Mouse (Mus musculus): ENCODE measurements around the gene Lilrb4a.
"Not testable (repeated sequence)": the region's sequence is repeated elsewhere in the genome, so short reads cannot be mapped to it uniquely, and the experiment has no call there.

The Lilrb4a gene

GRCm38 (mm10) chr10:51490691-51491090, at the start of gene Lilrb4a:
Gene Lilrb4a (plus strand): TSS chr10:51490956.
- DNase-seq (ENCODE audit: low read depth, low spot score): not testable (repeated sequence)

DNA sequence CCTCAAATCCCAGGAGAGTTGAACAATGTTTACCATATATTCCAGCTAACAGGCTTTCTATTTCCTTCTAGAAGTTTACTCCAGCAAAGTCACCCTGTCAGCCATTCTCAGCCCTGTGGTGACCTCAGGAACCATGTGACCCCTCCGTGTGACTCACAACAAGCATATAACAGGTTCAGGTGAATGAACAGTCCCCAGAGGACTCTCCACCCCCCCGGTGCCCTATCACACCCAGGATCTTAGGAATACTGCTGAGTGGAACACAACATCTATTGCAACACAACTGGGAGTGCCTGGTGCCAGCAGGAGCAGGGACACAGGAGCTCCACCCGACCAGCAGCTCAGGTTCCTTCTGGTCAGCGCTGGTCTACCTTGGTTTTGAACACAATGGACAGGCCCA, 39.1 kb upstream of the Lilrb4a start:
- no peak for DNase-seq (ENCODE audit: low read depth, low spot score)

GRCm38 (mm10) chr10:51453616-51454298, 37.0 kb upstream of the Lilrb4a start:
- DNase-seq (ENCODE audit: low read depth, low spot score): no peak

- no peak for DNase-seq (ENCODE audit: low read depth, low spot score)
These were observed 36.4 kb upstream of the Lilrb4a start for GRCm38 (mm10) chr10:51454365-51454764.

DNA sequence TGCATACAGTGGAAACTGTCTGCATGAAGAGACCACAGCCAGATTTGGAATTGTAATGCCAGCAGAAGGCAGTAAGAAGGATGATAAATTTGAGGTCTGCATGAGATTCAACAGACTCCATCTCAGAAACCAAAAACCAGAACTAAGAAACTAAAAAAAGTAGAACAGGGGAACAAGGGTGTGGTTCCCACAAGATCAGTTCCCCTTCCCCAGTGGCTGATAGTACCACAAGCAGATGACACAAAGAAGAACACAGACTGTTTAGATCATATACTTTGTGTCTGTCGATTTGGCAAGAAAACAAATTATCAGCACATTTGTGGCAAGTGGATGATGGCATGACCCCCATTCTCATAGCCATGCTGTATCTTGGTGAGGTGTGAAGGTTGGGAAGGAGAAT, 35.0 kb upstream of the Lilrb4a start:
- DNase-seq (ENCODE audit: low read depth, low spot score): no peak

GRCm38 (mm10) chr10:51456369-51456768, 34.4 kb upstream of the Lilrb4a start:
- no peak for DNase-seq (ENCODE audit: low read depth, low spot score)

GRCm38 (mm10) chr10:51463800-51464199, 27.0 kb upstream of the Lilrb4a start:
- DNase-seq (ENCODE audit: low read depth, low spot score): not testable (repeated sequence)

DNA sequence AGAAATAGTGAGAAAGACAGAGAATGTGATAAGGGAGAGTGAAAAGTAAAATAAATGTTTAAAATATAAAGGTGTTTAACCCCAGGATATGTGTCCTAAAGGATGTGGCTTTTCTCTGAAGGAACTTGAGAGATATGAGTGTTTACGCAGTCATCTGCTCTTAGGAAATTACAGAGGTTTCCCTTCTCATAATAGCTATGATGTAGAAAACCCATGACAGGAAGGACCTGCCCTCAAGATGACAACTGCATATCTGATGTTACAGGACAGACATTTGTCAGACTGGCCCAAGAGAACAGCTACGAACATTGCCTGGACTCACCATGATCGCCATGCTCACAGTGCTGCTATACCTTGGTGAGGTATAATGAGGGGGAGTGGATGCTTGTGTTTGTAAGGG, 10.4 kb upstream of the Lilrb4a start, which contains the start of the genes Gm49339 and Lilr4b:
TSS of gene Gm49339 (plus strand) at position 216 of the 400 bp plus-strand sequence.
TSS of gene Lilr4b (plus strand) at position 236 of the 400 bp plus-strand sequence.
- not testable (repeated sequence) for DNase-seq (ENCODE audit: low read depth, low spot score)

DNA sequence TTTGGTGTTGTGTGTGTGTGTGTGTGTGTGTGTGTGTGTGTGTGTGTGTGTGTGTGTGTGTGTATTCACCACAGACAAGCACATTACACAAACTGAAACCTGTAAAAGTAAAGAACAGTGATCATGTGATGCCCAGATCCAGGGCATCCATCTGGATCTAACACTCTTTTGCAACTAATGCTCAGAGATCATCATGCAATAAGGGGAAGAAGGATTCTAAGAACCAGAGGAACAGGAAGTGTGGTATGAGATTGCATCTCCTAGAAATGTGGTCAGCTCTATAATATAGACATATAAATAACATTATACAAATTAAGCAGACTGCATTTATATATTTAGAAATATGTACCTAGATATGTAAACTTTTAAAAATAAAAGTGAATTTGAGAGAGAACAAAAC, 29.3 kb downstream of the Lilrb4a start:
- DNase-seq (ENCODE audit: low read depth, low spot score): no peak

DNA sequence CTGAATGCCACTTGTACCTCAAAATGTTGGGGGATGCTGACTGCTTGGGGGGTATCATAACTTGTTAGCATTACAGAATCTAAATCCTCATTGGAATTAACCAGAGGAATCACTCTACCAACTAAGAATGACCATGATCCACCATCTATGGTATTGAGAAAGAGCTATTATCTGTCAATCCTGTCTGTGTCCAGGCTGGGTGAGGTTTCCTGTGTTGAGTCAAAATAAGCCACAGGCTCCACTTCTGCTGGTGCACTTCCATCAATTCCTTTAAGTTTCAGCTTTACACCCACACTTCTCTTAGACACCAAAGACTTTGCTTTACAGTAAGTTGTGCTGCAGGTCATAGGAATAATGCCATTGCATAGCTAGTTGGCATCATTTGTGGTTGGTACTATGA, 30.7 kb downstream of the Lilrb4a start:
- no peak for DNase-seq (ENCODE audit: low read depth, low spot score)

DNA sequence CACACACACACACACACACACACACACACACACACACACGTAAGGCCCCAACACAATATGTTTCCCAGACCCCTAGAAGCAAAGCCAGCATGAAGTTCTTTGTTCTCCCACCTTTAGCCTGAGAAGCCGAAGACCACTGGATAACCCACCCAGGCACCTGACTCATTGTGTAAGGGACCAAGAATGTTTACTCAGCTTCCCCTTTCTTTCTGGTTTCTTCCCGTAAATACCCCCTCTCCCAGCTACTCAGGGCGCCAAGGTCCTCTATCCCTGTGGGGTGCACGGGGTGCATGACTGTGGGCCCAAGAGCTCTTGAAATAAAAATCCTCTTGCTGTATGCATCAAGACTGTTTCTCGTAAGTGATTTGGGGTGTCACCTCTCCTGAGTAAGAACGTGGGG, 35.3 kb downstream of the Lilrb4a start:
- no peak for DNase-seq (ENCODE audit: low read depth, low spot score)

GRCm38 (mm10) chr10:51526633-51527032, 35.9 kb downstream of the Lilrb4a start:
- no peak for DNase-seq (ENCODE audit: low read depth, low spot score)

GRCm38 (mm10) chr10:51528840-51529434, 38.2 kb downstream of the Lilrb4a start:
- DNase-seq (ENCODE audit: low read depth, low spot score): no peak

- no peak for DNase-seq (ENCODE audit: low read depth, low spot score)
These were observed 38.7 kb downstream of the Lilrb4a start for GRCm38 (mm10) chr10:51529497-51529896.

GRCm38 (mm10) chr10:51530813-51531212, 40.1 kb downstream of the Lilrb4a start:
- no peak for DNase-seq (ENCODE audit: low read depth, low spot score)
